Mouse (Mus musculus): Measurements from ENCODE around the gene Hadh.

Gene Hadh

DNA sequence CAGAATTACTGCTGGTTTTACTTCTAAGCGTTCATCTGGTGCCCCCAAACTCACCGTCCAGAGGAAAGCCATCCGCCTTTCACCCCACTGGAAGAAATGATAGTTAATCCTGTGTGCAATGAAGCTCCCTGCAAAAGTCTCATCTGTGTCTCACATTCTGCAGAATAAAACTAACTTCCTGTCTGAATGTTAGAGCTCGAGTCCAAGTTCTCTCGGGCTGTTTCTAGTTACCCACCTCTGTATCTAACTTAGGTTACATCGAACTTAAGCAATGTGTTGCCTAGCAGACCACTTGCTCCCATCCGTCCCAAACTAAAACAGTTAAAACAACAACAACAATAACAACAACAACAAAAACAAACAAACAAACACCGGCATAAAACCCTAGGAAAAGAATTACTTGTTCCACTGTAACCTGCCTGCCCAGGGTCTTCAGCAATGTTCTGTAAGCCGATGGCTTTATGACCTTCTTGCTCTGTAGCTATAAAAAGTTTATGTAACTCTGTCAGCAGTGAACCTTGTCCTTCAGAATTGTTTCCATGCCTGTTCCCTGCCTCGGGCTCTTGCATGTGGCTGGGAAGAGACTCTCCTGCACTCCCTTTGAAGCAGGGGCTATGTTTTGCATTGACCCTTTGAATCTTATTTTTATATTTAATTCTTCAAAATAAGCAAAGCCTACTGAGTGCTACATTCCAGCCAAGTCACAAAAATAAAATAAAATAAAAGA, 636 bp upstream of the Hadh start:
- in situ Hi-C loops (cut with MboI, MseI) = no loop called here

GRCm38 (mm10) chr3:131271157-131271556, 744 bp downstream of the Hadh start:
- in situ Hi-C loops (cut with MboI, MseI) = no loop called here

DNA sequence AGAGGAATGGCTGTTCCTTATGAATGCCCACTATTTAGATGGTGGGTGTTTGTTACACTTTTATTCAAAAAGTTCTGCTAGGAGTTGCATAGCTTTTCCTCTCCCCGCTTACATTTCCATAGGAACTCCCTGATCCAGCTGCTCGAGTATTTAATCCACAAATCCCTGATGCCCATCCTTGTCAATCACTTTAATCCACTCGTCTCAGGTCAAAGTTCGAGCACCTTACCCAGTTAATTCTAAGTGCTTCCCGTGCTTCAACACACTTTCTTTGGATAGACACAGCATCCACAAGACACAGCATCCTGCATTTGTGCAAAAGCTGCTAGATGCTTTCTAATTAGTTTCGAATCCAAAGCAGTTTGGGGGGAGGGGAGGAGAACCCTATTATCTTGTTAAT, 1.5 kb downstream of the Hadh start:
- in situ Hi-C loops (cut with MboI, MseI) = no loop called here

DNA sequence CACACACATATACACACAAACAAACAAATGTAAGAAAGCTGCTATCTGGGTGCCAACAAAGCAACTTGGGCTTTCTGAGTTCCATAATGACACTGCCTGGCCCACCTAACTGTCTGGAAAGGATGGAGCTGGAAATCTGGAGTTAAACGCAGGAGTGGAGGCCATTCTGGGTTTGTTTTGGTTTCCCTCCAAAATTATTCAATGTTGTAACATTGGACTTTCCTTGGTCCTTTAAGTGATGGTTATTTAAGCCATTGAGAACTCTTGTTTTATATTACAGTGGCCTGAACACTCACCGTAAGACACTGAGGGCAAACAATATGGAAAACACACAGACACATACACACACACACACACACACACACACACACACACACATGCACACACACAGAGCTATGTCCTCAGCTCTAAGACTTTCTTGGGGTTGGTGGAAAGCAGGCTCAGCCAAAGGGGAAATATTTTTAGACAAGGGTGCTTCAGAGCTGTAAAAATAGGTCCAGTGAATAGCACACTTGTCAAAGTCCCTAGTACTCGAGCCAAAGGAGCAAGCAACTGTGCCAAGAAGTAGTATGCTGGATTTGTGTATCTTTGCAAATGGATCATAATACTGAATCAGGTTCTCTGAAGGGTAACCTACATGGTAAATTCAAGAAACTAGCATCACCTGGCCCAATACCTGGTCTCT, 5.4 kb downstream of the Hadh start:
- in situ Hi-C loops (cut with MboI, MseI) = no loop called here

GRCm38 (mm10) chr3:131265516-131265915, 6.4 kb downstream of the Hadh start:
- in situ Hi-C loops (cut with MboI, MseI) = no loop called here

DNA sequence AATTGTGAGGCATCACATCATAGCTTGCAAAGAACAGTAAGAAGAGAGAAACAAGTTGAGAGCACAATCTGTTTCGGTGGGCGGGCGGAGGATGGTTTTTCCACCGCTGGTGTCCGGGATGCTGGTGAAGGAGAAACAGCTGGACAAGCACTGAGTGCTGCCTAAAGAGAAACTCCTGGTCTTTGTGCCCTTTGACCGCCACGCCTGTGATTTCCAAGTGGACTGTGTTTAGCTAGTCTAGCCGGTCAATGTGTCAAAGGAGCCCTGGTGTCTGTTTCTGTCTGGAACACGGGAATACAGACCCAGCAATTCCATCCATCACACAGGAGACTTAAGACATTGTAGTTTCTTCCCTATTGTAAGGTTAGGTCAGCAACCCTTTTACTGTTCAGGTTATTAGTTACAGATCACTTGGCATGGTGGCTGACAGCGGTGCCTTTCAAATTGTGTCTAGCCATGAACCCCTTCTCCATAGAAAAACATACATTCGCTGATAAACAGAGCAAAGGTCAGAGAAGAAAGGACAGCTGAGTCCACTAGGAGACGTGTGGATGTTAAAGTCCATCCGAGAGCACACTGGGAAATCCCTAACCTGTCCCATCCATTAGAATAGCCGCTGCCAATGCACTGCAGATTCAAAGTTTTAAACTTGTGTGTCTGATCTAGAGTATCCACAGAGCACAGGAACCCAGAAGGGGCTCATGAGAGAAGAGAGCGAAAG, 8.0 kb downstream of the Hadh start:
- in situ Hi-C loops (cut with MboI, MseI) = no loop called here

DNA sequence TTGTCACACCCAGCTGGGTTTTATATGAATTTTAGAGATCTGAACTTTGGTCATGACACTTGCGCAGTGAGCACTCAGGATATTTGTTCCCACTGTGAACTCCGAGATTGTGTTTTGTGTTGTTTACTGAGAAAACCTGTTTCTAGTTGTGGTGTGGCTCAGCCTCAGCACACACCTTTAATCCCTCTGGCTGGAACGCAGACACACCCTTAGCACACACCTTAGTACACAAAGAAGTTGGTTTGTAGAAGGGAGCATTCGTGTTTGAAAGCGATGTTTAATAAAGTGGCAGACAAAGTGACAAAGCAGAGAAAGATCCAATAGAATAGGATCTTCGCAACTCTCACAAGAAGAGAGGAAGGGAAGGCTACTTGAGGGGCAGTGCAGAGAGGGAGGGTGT, 11.5 kb downstream of the Hadh start:
- in situ Hi-C loops (cut with MboI, MseI) = no loop called here

DNA sequence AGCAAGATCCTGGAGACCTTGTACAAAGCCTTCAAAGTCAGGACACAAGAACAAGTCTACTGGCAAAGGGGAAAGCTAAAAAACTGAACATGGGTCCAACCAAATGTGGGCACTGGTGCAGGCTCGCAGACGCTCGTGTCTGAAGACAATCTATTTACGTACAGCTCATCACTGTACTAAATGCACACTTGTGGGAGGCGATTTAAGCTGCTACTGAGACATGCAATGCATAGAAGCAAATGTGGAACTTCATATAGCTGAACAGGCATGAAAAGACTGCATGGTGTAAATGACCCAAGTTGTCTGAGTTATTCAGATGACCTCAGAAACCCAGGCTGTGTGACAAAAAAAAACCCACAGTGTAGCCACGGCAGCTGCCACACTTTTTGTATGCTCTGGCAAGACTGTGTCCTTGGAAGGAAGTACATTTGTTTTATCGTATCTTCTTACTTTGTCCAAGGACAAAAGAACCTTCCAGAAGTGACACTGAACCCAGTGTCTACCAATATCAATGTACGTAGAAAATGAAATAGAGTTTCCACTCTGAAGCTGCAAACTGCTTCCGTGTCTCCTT, 12.4 kb downstream of the Hadh start:
- in situ Hi-C loops (cut with MboI, MseI) = no loop called here

DNA sequence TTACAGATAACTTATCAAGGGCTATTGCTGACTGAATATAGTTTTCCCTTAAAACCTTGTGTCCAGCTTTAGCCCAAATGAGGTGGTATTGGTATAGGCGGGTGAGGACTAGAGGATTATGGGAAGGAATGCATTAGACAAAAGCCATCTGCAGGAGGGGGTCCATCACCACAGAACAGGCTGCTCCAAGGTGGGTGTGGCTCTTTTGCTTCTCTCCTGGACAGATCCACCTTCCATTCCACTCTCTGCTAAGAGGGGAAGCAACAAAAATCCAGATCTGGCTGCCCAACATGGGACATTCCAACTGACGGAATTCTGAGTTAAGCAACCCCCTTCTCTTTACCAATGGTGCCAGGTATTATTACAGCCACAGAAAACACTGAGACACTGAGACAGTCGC, 13.0 kb downstream of the Hadh start:
- in situ Hi-C loops (cut with MboI, MseI) = no loop called here

- in situ Hi-C loops (cut with MboI, MseI) = no loop called here
These were observed 16.4 kb downstream of the Hadh start for GRCm38 (mm10) chr3:131255399-131255981.

GRCm38 (mm10) chr3:131254991-131255390, 16.9 kb downstream of the Hadh start:
- in situ Hi-C loops (cut with MboI, MseI) = no loop called here

DNA sequence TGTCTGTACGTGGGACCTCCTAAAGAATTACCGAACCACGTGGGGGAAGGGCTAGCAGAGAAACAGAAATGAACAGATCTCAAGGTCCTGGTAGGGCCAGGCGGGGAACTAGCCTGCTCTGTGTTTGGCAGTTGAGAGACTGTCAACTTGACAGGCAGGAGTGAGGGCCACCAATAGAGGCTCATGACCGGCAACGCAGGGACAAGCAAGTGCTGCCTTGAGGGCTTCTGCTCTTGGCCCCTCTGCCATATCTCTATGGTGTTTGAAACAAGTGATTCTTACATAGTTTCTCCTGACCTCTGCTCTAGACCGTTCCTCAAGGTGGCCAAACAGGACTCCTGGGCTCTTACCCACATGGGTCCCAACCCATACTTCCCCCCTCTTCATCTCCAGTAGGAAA, 20.3 kb downstream of the Hadh start:
- in situ Hi-C loops (cut with MboI, MseI) = no loop called here

GRCm38 (mm10) chr3:131250978-131251377, 20.9 kb downstream of the Hadh start:
- in situ Hi-C loops (cut with MboI, MseI) = no loop called here

GRCm38 (mm10) chr3:131250283-131250682, 21.6 kb downstream of the Hadh start:
- in situ Hi-C loops (cut with MboI, MseI) = no loop called here

GRCm38 (mm10) chr3:131248444-131248843, 23.5 kb downstream of the Hadh start:
- in situ Hi-C loops (cut with MboI, MseI) = no loop called here

DNA sequence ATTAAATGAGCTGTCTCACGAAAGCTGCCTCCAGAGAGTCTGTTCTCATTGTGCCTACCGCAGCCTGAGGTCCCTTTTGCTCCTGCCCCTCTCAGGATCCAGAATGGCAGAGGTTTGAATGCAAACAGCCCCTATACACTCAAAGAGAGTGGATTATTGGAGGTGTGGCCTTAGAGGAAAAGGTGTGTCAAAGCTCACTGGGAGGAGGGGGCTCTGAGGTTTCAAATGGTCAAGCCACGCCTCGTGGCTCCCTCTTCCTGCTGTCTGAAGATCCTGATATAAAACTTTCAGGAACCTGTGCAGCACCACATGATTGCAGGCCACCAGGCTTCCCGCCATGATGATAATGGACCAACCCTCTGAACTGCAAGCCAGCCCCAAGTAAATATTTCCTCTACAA, 24.1 kb downstream of the Hadh start:
- in situ Hi-C loops (cut with MboI, MseI) = no loop called here

GRCm38 (mm10) chr3:131247447-131247846, 24.5 kb downstream of the Hadh start:
- in situ Hi-C loops (cut with MboI, MseI) = no loop called here

GRCm38 (mm10) chr3:131246579-131247046, 25.3 kb downstream of the Hadh start:
- in situ Hi-C loops (cut with MboI, MseI) = no loop called here

DNA sequence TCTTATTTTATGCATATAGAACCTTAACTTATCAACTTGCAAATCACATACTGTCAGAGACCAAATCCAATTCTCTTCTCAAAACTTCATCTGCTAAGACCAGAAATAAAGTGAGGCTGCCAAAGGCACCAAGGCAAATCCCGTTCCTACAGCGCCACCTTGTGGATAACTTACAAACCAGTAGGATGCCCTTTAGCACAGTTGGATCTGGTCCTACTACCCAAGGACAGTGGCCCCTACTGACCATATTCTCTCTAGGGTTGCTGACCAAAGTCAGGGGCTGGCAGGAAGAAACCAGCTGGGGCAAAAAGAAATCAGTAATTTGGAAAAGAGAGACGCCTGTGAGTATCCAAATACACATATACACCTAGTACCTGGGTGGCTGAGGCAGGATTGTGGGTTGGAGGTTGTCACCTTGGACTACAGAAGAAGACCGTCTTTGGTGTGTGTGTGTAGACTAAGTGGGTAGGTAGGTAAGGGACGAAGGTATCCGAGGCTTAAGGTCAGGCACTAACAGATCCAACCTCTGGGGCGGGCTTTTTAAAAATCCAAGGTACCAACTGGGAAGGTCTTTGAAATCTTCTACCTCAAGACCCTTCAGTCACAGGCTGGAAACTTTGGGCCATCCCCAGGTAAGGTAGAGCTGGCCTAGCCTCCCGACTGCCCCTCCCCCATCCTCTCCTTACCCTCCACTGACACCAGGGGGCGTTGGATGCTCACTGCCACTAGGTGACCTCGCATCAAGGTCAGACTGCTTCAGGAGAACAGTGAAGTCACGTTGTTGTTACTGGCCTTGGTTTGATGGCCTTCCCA, 25.9 kb downstream of the Hadh start:
- in situ Hi-C loops (cut with MboI, MseI) = no loop called here

DNA sequence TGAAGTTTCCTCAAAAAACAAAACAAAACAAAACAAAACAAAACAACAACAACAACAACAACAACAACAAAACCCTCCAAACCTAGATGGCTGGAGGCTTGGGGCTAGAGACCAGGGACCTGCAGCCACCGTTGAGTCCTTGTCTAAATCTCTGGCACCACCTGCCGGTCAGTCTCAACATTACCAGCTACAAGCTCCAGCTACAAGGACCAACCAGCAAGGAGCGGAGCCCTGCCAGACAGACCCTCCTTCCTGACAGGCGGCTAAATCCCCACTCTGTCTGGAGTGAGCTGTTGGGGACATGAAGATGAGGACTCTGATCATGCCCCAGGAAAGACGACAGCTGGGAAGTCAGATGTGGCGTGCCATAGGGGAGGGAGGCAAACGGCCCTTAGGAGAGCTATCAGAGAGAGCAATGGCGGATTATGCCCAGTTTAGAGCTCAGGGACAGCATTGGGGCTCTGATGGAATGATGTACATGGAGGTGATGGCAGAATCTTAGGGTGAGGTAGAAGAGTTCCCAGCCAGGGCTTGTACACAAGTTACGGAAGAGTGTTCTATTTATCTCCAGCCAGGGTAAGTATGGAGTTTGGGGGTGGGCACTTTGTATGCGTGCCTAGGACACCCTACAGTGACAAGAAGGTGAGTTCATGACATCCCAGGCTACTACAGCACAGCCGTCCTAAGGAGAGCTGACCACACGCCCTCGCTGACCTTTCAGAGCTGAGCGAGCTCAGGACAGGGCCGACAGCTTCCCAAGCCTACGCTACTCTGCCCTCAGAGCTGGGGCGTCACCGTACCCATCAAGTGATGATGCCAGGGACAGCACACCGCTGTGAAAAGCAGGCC, 33.9 kb downstream of the Hadh start:
- in situ Hi-C loops (cut with MboI, MseI) = loop anchor here (5.0 kb wide), 1 partner anchor 346 kb away; no protein-coding TSS in a partner anchor
